Mouse (Mus musculus) bone marrow macrophage, adult 2 months (primary cell): Measurements from ENCODE around the gene Gm17268.

Experiments used
- CTCF ChIP-seq: IDR thresholded peaks from 2 replicates; pipeline ENCODE4 v1.5.1; 2012; ENCODE audit warnings: low read depth, mild to moderate bottlenecking, low read length, moderate library complexity
- POLR2A ChIP-seq: IDR thresholded peaks from 2 replicates; pipeline ENCODE4 v1.6.1; 2012; ENCODE audit warnings: mild to moderate bottlenecking, low read depth, low read length, borderline replicate concordance

GRCm38 (mm10) chr11:82034446-82034845 lies 3.9 kb downstream of the Gm17268 start:
- TF ChIP-seq CTCF (no peak), POLR2A (no peak)
